Mouse (Mus musculus): ENCODE results near the gene Fgf3.

DNA sequence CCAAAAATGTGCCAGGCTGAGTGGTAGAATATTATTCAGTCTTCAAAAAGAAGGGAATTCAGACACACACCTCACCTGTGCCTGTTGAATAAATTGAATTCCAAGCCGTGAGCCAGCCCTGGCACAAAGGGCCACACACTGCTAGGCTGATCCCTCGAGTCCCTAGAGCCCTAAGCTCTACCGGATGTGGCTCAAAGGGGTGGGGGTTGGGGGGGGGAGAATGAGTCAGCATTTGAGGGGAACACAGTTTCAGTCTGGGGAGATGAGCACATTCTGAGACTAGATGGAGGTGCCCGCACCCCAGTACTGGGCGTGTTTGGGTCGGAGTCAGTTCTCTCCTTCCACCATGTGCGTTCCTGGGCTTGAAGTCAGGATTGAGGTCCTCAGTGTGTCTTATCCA is 19.3 kb downstream of the Fgf3 start:
- no peak for TF ChIP-seq POLR2A (IDR thresholded peaks at IDR 0.05; ENCODE audit: low read depth, low read length)
- no peak for TF ChIP-seq CTCF (IDR thresholded peaks at IDR 0.05; ENCODE audit: borderline replicate concordance, insufficient read depth, low read length)

Measured in embryonic fibroblast, embryonic 13.5 days (primary cell).